Mouse (Mus musculus): ENCODE data around the gene Ddx59. TPM values are rescaled to one million over a fixed set of nuclear protein-coding genes. Genes with fewer than 3 reads are reported as not detected.

The Ddx59 gene
- 14.2 TPM for polyA plus RNA-seq (2017; shearing (Covaris generic))

GRCm38 (mm10) chr1:136414798-136415755 is at the start of gene Ddx59:
Gene Ddx59 (plus strand): TSS chr1:136415271.

DNA sequence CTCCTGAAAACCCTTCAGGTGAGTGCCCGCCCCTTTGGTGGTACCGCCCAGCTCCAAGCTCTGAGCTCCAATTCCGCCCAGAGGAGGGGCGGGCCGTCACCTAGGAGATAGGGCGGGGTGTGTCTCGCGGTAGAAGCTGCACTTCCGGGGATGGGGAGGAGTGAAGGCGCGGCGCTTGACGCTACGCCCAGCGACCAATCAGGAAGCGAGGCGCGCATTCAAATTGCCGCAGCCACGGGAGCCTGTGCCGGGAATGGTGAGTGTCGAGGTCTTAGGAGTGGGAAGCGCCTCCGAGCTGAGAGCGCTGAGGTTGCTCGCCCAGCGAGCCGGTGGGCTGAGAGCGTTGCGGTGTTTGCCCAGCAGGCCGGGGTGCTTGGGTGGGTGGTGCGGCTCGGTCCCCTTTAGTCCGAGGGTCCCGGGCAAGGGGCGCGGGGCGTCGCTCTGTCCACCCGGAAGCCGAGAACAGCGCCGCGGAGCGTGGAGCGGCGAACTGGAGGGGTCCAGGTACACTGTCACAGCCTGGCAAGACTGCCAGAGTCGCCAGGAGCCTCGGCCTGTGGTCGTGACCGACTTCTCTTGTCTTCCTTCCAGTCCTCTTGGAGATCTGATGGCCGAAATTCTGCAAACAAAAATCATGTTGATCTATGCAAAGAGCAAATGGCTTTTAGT is 51.2 kb downstream of the Ddx59 start, which contains the start of gene Kif14:
TSS of gene Kif14 (plus strand) at position 201 of the 669 bp plus-strand sequence.

Other genes with a start within 250 kb of the Ddx59 start
- not detected for gene Mroh3, start 202.4 kb upstream of the Ddx59 start, polyA plus RNA-seq (2017; shearing (Covaris generic))
- not detected for gene Inava, start 181.0 kb upstream of the Ddx59 start, polyA plus RNA-seq (2017; shearing (Covaris generic))
- not detected for gene Gpr25, start 154.4 kb upstream of the Ddx59 start, polyA plus RNA-seq (2017; shearing (Covaris generic))
- 25.5 TPM for gene Camsap2, start 69.2 kb upstream of the Ddx59 start, polyA plus RNA-seq (2017; shearing (Covaris generic))
- gene Kif14, start 51.1 kb downstream of the Ddx59 start, polyA plus RNA-seq (2017; shearing (Covaris generic)) = 0.09 TPM
- 38.0 TPM for gene Zfp281, start 209.6 kb downstream of the Ddx59 start, polyA plus RNA-seq (2017; shearing (Covaris generic))

All from effector memory CD4-positive, alpha-beta T cell, adult 5 months (primary cell).